Mouse (Mus musculus) bone marrow macrophage, adult 2 months (primary cell): ENCODE data around the gene Aldh9a1.

Experiments used
- CTCF ChIP-seq: IDR thresholded peaks from 2 replicates; pipeline ENCODE4 v1.5.1; 2012; ENCODE audit warnings: low read depth, mild to moderate bottlenecking, low read length, moderate library complexity
- POLR2A ChIP-seq: IDR thresholded peaks from 2 replicates; pipeline ENCODE4 v1.6.1; 2012; ENCODE audit warnings: mild to moderate bottlenecking, low read depth, low read length, borderline replicate concordance

- TF ChIP-seq CTCF = no peak
- no peak for TF ChIP-seq POLR2A
Observed at GRCm38 (mm10) chr1:167411991-167412715, 62.4 kb downstream of the Aldh9a1 start.
